Mouse (Mus musculus) myocyte (in vitro differentiated cells): ENCODE measurements around the gene Rif1.

ENCODE experiments used
- CEBPB ChIP-seq: IDR thresholded peaks from 2 replicates; pipeline ENCODE4 v1.6.1; 2011; ENCODE audit warnings: mild to moderate bottlenecking, moderate library complexity; ENCODE audit not compliant: poor library complexity, insufficient read depth, severe bottlenecking
- E2F4 ChIP-seq: IDR thresholded peaks from one replicate; pipeline ENCODE4 v1.6.1; 2011; ENCODE audit warnings: mild to moderate bottlenecking, control low read depth, moderate library complexity; ENCODE audit not compliant: insufficient read depth
- MAX ChIP-seq: IDR thresholded peaks from one replicate; pipeline ENCODE4 v1.6.1; 2011; ENCODE audit warnings: low read depth, mild to moderate bottlenecking, control low read depth
- POLR2A ChIP-seq: IDR thresholded peaks from one replicate; pipeline ENCODE4 v1.6.1; 2011; ENCODE audit warnings: low read depth, mild to moderate bottlenecking, control low read depth, moderate library complexity; ENCODE audit not compliant: insufficient read length
- POLR2AphosphoS2 ChIP-seq: IDR thresholded peaks from one replicate; pipeline ENCODE4 v1.6.1; 2011; ENCODE audit warnings: low read depth, control low read depth; ENCODE audit not compliant: insufficient read length
- TCF12 ChIP-seq: IDR thresholded peaks from one replicate; pipeline ENCODE4 v1.6.1; 2011; ENCODE audit warnings: mild to moderate bottlenecking, control low read depth; ENCODE audit not compliant: poor library complexity, insufficient read depth, severe bottlenecking
- USF1 ChIP-seq: IDR thresholded peaks from one replicate; pipeline ENCODE4 v1.6.1; 2011; ENCODE audit warnings: low read depth, mild to moderate bottlenecking, control low read depth, moderate library complexity

GRCm38 (mm10) chr2:52039083-52039801 is 33.4 kb upstream of the Rif1 start:
- TF ChIP-seq E2F4 (no peak), POLR2A (no peak), USF1 (no peak), POLR2AphosphoS2 (no peak), CEBPB (no peak), MAX (no peak), TCF12 (no peak)
